Mouse (Mus musculus): ENCODE results near the gene Mmp9.

- TF ChIP-seq CEBPB (IDR thresholded peaks at IDR 0.05; ENCODE audit: low read depth): no peak
- TF ChIP-seq CTCF (IDR thresholded peaks at IDR 0.05; ENCODE audit: control insufficient read depth, insufficient read depth, insufficient read length): no peak
Measured at GRCm38 (mm10) chr2:164952448-164952847, 11.9 kb downstream of the Mmp9 start.
